Mouse (Mus musculus) heart, adult 18-20 months (tissue): Measurements from ENCODE around the gene Obsl1. TPM values are rescaled to one million over a fixed set of nuclear protein-coding genes. Genes with fewer than 3 reads are reported as not detected.
A peak's percentile ranks its signal among the peaks of the same experiment; 100 is the strongest.

ENCODE experiments used
- DNase-seq, 2 experiments: peaks; one replicate each; pipeline ENCODE4 v3.0.0; 2021 to 2022; ENCODE audit warnings: mixed read lengths in 1 of 2
- total RNA-seq, 2 experiments: library from RNA; stranded (reverse); gene quantifications; 2 replicates each; pipeline ENCODE4 v1.2.3; 2021

Gene Obsl1
- total RNA-seq, 2 experiments from 2014 or later, result 107 to 108 TPM

GRCm38 (mm10) chr1:75518427-75518826 lies 12.2 kb upstream of the Obsl1 start:
- no peak for DNase-seq

GRCm38 (mm10) chr1:75517984-75518383 lies 11.7 kb upstream of the Obsl1 start:
- no peak for DNase-seq

- DNase-seq, result no peak
These were observed 10.6 kb upstream of the Obsl1 start for GRCm38 (mm10) chr1:75516703-75517380.

- no peak for DNase-seq
These were observed 6.3 kb upstream of the Obsl1 start for GRCm38 (mm10) chr1:75512550-75512949.

GRCm38 (mm10) chr1:75511437-75512210 lies 5.4 kb upstream of the Obsl1 start:
- no peak for DNase-seq

- peak in 1 of 2 experiments; percentile 27 for DNase-seq
These were observed 3.9 kb upstream of the Obsl1 start for GRCm38 (mm10) chr1:75510154-75510553.

- DNase-seq, result no peak
These were observed 3.3 kb upstream of the Obsl1 start for GRCm38 (mm10) chr1:75509586-75509985.

- DNase-seq, result no peak
These were observed 754 bp upstream of the Obsl1 start, which contains the start of gene Inha for GRCm38 (mm10) chr1:75507006-75507405. TSS of gene Inha (plus strand) at chr1:75507077.

GRCm38 (mm10) chr1:75505159-75505955 lies 895 bp downstream of the Obsl1 start:
- peak; percentile 77 to 79 for DNase-seq

- no peak for DNase-seq
These were observed 1.8 kb downstream of the Obsl1 start for GRCm38 (mm10) chr1:75504256-75505045.

- DNase-seq, result no peak
These were observed 2.6 kb downstream of the Obsl1 start for GRCm38 (mm10) chr1:75503651-75503980.

- no peak for DNase-seq
These were observed 3.2 kb downstream of the Obsl1 start for GRCm38 (mm10) chr1:75502945-75503650.

GRCm38 (mm10) chr1:75501905-75502304 lies 4.3 kb downstream of the Obsl1 start:
- DNase-seq, result no peak

- no peak for DNase-seq
These were observed 6.8 kb downstream of the Obsl1 start for GRCm38 (mm10) chr1:75499441-75499840.

GRCm38 (mm10) chr1:75498897-75499296 lies 7.4 kb downstream of the Obsl1 start:
- no peak for DNase-seq

- DNase-seq, result peak in 1 of 2 experiments; percentile 36
These were observed 11.2 kb downstream of the Obsl1 start for GRCm38 (mm10) chr1:75494878-75495548.

GRCm38 (mm10) chr1:75492579-75493170 lies 13.6 kb downstream of the Obsl1 start:
- no peak for DNase-seq

GRCm38 (mm10) chr1:75490785-75491551 lies 15.3 kb downstream of the Obsl1 start:
- DNase-seq, result no peak

- DNase-seq, result peak; percentile 48 to 51
These were observed 18.7 kb downstream of the Obsl1 start for GRCm38 (mm10) chr1:75487405-75488161.
